Mouse (Mus musculus): Measurements from ENCODE around the gene Pde8b.

Gene Pde8b

GRCm38 (mm10) chr13:95221882-95222568, 28.1 kb downstream of the Pde8b start:
- WGBS, result 3% methylated on average over 24 of the region's 24 CpGs

- WGBS, result 71% methylated on average over 1 of the region's 1 CpGs
Observed at GRCm38 (mm10) chr13:95215661-95216170, 34.4 kb downstream of the Pde8b start.

GRCm38 (mm10) chr13:95212320-95212719, 37.8 kb downstream of the Pde8b start:
- WGBS, result 82% methylated on average over 5 of the region's 5 CpGs

GRCm38 (mm10) chr13:95207301-95207700, 42.8 kb downstream of the Pde8b start:
- WGBS, result 64% methylated on average over 7 of the region's 7 CpGs

GRCm38 (mm10) chr13:95202151-95202758, 47.9 kb downstream of the Pde8b start:
- WGBS, result 93% methylated on average over 3 of the region's 3 CpGs

- 42% methylated on average over 8 of the region's 8 CpGs for WGBS
Observed at GRCm38 (mm10) chr13:95200817-95201216, 49.3 kb downstream of the Pde8b start.

- 63% methylated on average over 7 of the region's 7 CpGs for WGBS
Observed at GRCm38 (mm10) chr13:95196106-95196705, 53.9 kb downstream of the Pde8b start.

- WGBS, result 87% methylated on average over 5 of the region's 5 CpGs
Observed at GRCm38 (mm10) chr13:95191951-95192350, 58.2 kb downstream of the Pde8b start.

- 55% methylated on average over 2 of the region's 2 CpGs for WGBS
Observed at GRCm38 (mm10) chr13:95189111-95189510, 61.0 kb downstream of the Pde8b start.

- 84% methylated on average over 5 of the region's 5 CpGs for WGBS
Observed at GRCm38 (mm10) chr13:95187153-95187665, 62.9 kb downstream of the Pde8b start.

- WGBS, result 61% methylated on average over 4 of the region's 4 CpGs
Observed at GRCm38 (mm10) chr13:95186741-95187035, 63.4 kb downstream of the Pde8b start.

- WGBS, result 48% methylated on average over 10 of the region's 10 CpGs
Observed at GRCm38 (mm10) chr13:95185891-95186740, 64.0 kb downstream of the Pde8b start.

- WGBS, result 83% methylated on average over 2 of the region's 2 CpGs
Observed at GRCm38 (mm10) chr13:95183686-95184085, 66.5 kb downstream of the Pde8b start.

- 91% methylated on average over 2 of the region's 2 CpGs for WGBS
Observed at GRCm38 (mm10) chr13:95180208-95180607, 69.9 kb downstream of the Pde8b start.

GRCm38 (mm10) chr13:95177326-95177725, 72.8 kb downstream of the Pde8b start:
- 25% methylated on average over 9 of the region's 9 CpGs for WGBS

- 37% methylated on average over 5 of the region's 5 CpGs for WGBS
Observed at GRCm38 (mm10) chr13:95176399-95176798, 73.7 kb downstream of the Pde8b start.

GRCm38 (mm10) chr13:95174253-95174652, 75.9 kb downstream of the Pde8b start:
- 30% methylated on average over 6 of the region's 6 CpGs for whole genome bisulfite sequencing

GRCm38 (mm10) chr13:95172346-95172745, 77.8 kb downstream of the Pde8b start:
- WGBS, result 75% methylated on average over 4 of the region's 4 CpGs

- 50% methylated on average over 3 of the region's 3 CpGs for WGBS
Observed at GRCm38 (mm10) chr13:95160211-95160610, 89.9 kb downstream of the Pde8b start.

- 49% methylated on average over 7 of the region's 7 CpGs for WGBS
Observed at GRCm38 (mm10) chr13:95158986-95159385, 91.2 kb downstream of the Pde8b start.

- 86% methylated on average over 4 of the region's 4 CpGs for WGBS
Observed at GRCm38 (mm10) chr13:95140460-95141079, 109.6 kb downstream of the Pde8b start.

Measured in cerebral cortex, adult 2 months (tissue).